Mouse (Mus musculus): ENCODE measurements at regions not wholly inside any gene's neighbourhood (a gene's known extent, or its start where the extent isn't known, plus 50 kb on each side); places are given as distances from the start of the nearest gene placed in this dataset.

DNA sequence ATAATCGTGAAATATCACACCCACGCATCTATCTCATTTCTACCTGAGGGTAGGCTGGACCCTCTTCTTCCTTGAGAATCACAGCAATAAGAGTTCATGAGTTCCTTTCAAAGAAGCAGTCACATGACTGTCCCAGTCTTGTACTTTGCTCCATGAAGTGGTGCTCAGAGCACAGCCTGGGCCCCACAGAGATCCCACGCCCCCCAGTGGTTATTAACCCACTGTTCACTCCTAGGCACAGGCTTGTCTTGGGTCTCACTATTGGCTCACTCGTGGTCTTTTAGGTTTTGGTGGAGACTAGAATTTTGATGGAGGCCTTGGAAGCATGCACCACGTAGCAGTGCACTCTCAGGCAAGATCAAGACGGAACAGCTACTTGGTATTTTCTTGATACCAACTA is 57.4 kb upstream of the Shisa3 start:
- no peak for TF ChIP-seq POLR2A (IDR thresholded peaks at IDR 0.05; ENCODE audit: low read depth, low read length)
- no peak for TF ChIP-seq CTCF (IDR thresholded peaks at IDR 0.05; ENCODE audit: extremely low read depth, insufficient read length, insufficient replicate concordance, low read depth, low read length)
- Histone ChIP-seq H3K4me1 (ENCODE audit: control insufficient read depth, insufficient read depth, insufficient read length, low read length) (no peaks in the 10 kb centered on the region), H3K27ac (ENCODE audit: insufficient read depth, low read depth, low read length) (no peak overlapping the region), H3K36me3 (ENCODE audit: control insufficient read depth, insufficient read depth, low read length) (no peaks in the 10 kb centered on the region), H3K27me3 (ENCODE audit: control insufficient read depth, insufficient read depth, low read length) (no peaks in the 10 kb centered on the region), H3K4me3 (ENCODE audit: low read depth, low read length) (no peak overlapping the region)
- 79% methylated on average over 6 of the region's 6 CpGs for WGBS

DNA sequence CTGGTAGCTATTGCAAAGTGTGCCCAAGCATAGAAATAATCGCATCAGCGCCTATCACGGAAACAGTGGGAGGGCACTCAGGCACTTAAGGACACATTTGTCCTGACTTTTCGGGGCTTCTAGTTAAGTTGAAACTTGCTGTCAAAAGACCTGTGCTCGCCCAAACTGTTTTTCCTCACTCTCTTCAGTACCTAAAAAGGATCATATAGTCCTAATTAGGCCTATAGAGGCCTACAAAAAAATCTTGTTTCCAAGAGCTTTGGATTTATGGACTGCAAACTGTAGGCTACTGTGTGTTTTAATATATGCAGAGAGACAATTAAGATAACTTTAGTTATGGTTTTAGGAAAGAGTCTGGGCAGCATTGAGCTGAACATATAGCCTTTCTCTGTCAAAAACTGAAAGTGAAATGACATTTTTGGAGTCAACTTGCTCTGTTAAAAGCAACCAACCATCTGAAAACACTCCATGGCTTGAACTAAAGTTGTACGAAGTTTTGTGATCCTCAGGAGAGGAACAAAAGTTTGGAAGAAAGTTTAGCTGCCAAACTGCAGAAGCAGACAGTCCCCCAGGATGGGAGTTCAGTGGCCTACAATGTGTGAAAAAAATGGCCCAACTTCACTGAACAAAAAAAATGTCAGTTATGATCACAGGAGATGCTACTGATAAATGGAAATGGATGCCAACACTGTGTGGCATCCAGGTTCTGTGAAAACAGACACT is 55.9 kb upstream of the Shisa3 start:
- TF ChIP-seq POLR2A (IDR thresholded peaks at IDR 0.05; ENCODE audit: low read depth, low read length) = no peak
- no peak for TF ChIP-seq CTCF (IDR thresholded peaks at IDR 0.05; ENCODE audit: extremely low read depth, insufficient read length, insufficient replicate concordance, low read depth, low read length)
- Histone ChIP-seq H3K36me3 (ENCODE audit: control insufficient read depth, insufficient read depth, low read length) (no peaks in the 10 kb centered on the region), H3K27ac (ENCODE audit: insufficient read depth, low read depth, low read length) (no peak overlapping the region), H3K4me1 (ENCODE audit: control insufficient read depth, insufficient read depth, insufficient read length, low read length) (no peaks in the 10 kb centered on the region), H3K27me3 (ENCODE audit: control insufficient read depth, insufficient read depth, low read length) (no peaks in the 10 kb centered on the region), H3K4me3 (ENCODE audit: low read depth, low read length) (no peak overlapping the region)
- 88% methylated on average over 6 of the region's 6 CpGs for WGBS

DNA sequence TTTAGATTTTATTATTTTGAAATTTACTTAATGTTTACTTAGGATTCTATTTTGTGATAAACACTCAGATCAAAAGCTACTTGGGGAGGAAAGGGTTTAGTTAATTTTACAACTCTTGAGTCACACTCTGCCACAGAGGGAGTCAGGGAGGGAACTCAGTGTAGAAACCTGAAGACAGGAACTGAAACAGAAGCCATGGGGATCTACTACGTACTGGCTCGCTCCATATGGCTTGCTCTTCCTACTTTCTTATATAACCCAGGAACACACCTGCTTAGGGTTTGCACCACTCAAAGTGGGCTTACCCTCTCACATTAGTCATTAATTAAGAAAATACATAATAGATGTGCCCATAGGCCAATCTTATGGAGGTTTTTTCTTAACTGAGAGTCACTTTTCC is 54.8 kb upstream of the Shisa3 start:
- Histone ChIP-seq H3K27me3 (ENCODE audit: control insufficient read depth, insufficient read depth, low read length) (no peaks in the 10 kb centered on the region), H3K36me3 (ENCODE audit: control insufficient read depth, insufficient read depth, low read length) (no peaks in the 10 kb centered on the region), H3K27ac (ENCODE audit: insufficient read depth, low read depth, low read length) (no peak overlapping the region), H3K4me1 (ENCODE audit: control insufficient read depth, insufficient read depth, insufficient read length, low read length) (no peaks in the 10 kb centered on the region), H3K4me3 (ENCODE audit: low read depth, low read length) (no peak overlapping the region)
- 80% methylated on average over 2 of the region's 2 CpGs for WGBS
- no peak for TF ChIP-seq CTCF (IDR thresholded peaks at IDR 0.05; ENCODE audit: extremely low read depth, insufficient read length, insufficient replicate concordance, low read depth, low read length)
- no peak for TF ChIP-seq POLR2A (IDR thresholded peaks at IDR 0.05; ENCODE audit: low read depth, low read length)

All from small intestine, adult 2 months (tissue).